Mouse (Mus musculus) limb, embryonic 13.5 days (tissue): Measurements from ENCODE around the gene Hspbp1. TPM values are rescaled to one million over a fixed set of nuclear protein-coding genes. Genes with fewer than 3 reads are reported as not detected.
A peak's percentile ranks its signal among the peaks of the same experiment; 100 is the strongest.

Experiments
- ATAC-seq: fragments of 200-750 bp; cut with Nextera tagmentation; 2 replicates; pipeline ENCODE4 v1.8.0; 2017; ENCODE audit warnings: low read depth, moderate number of reproducible peaks, moderate TSS enrichment; ENCODE audit not compliant: low FRiP score
- H3K27ac ChIP-seq: fragments of 300-500 bp; sonication (generic); 2 replicates; pipeline ENCODE4 v1.5.1; 2015; ENCODE audit warnings: inconsistent platforms, mild to moderate bottlenecking, moderate library complexity
- H3K27me3 ChIP-seq: fragments of 300-500 bp; sonication (generic); 2 replicates; pipeline ENCODE4 v1.6.1; 2015; ENCODE audit warnings: mild to moderate bottlenecking, inconsistent platforms
- H3K36me3 ChIP-seq: fragments of 300-500 bp; sonication (generic); 2 replicates; pipeline ENCODE4 v1.6.1; 2015; ENCODE audit warnings: inconsistent platforms, mild to moderate bottlenecking, moderate library complexity
- H3K4me1 ChIP-seq: fragments of 300-500 bp; sonication (generic); 2 replicates; pipeline ENCODE4 v1.6.1; 2015; ENCODE audit warnings: inconsistent platforms
- H3K4me2 ChIP-seq: fragments of 300-500 bp; sonication (generic); replicated peaks from 2 replicates; pipeline ENCODE4 v1.6.1; 2015; ENCODE audit warnings: inconsistent platforms, mild to moderate bottlenecking, moderate library complexity
- H3K4me3 ChIP-seq: fragments of 300-500 bp; sonication (generic); 2 replicates; pipeline ENCODE4 v1.5.1; 2015; ENCODE audit warnings: moderate library complexity, mild to moderate bottlenecking, inconsistent platforms
- H3K9ac ChIP-seq: fragments of 300-500 bp; sonication (generic); 2 replicates; pipeline ENCODE4 v1.6.1; 2015; ENCODE audit warnings: mild to moderate bottlenecking, inconsistent platforms
- H3K9me3 ChIP-seq: fragments of 300-500 bp; sonication (generic); 2 replicates; pipeline ENCODE4 v1.6.1; 2016; ENCODE audit warnings: inconsistent platforms
- WGBS: fragments of 180-500 bp; shearing (Covaris S2); methylation state at CpG from one replicate; pipeline ENCODE4 v1.1.7; 2015; 5-methylcytosine and 5-hydroxymethylcytosine counted together
- polyA plus RNA-seq: library from polyadenylated mRNA; unstranded; fragments of >200 nt; fragmentation: Nextera tagmentation; extraction: Ambion mirVana; gene quantifications from 2 replicates; pipeline ENCODE4 v1.2.1, GENCODE M21; 2015

The Hspbp1 gene
- polyA plus RNA-seq, 1 experiment from 2014 or later: 95.4 TPM

DNA sequence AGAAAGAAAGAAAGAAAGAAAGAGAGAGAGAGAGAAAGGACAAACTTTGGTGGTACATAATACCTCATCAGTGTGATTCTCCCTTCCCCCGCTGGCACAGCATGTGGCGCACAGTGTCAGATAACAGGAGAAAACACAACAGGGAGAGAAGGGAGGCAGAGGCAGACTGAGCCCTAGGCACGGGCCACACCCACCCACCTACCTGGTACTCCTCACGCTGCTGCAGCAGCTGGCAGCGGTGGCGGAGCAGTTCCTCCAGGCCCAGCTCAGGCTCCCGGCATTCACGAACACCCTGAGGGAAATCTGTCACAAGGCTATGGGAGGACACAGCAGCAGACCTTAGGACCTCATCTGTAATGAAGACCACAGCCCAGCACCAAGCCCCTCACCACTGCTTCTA, 21.7 kb downstream of the Hspbp1 start:
- H3K9me3 ChIP-seq: no peaks in the 10 kb centered on the region
- H3K9ac ChIP-seq: no peak overlapping the region
- no peak overlapping the region for H3K27ac ChIP-seq
- 69% methylated on average over 8 of the region's 8 CpGs for WGBS
- ATAC-seq: no peak
- H3K27me3 ChIP-seq: no peaks in the 10 kb centered on the region
- H3K36me3 ChIP-seq: peaks cover 53% of the 10 kb centered on the region
- no peak overlapping the region for H3K4me2 ChIP-seq
- peaks cover 12% of the 10 kb centered on the region for H3K4me1 ChIP-seq
- no peak overlapping the region for H3K4me3 ChIP-seq

DNA sequence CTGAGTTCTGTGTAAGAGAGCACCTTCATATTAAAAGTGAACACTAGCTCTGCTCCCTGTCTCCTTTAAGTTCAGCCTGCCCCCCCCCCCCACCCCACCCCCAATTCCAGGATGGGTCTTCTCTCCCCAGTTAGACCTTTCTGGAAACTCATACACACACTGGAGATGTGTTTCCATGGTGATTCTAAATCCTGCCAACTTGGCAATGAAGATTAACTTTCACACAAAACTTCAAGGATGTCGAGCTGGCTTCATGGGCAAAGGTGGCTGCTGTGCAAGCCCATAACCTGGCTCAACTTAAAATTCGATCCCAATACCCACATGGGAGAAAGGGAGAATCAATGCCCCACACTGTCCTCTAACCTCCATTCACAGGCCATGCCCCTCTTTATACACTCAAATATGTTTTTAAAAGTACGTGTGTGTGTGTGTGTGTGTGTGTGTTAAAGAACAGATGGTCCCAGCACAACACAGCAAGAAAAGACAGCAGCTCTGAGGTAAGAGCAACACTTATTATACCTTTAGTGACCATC, 24.9 kb downstream of the Hspbp1 start:
- Histone ChIP-seq H3K4me2 (peak overlapping the region; percentile 98), H3K27me3 (no peaks in the 10 kb centered on the region), H3K27ac (peak overlapping the region; percentile 96), H3K4me3 (peak overlapping the region; percentile 87), H3K9me3 (no peaks in the 10 kb centered on the region), H3K9ac (peak overlapping the region; percentile 97), H3K4me1 (peaks cover 42% of the 10 kb centered on the region), H3K36me3 (peaks cover 25% of the 10 kb centered on the region)
- ATAC-seq: no peak
- WGBS: 61% methylated on average over 3 of the region's 3 CpGs

DNA sequence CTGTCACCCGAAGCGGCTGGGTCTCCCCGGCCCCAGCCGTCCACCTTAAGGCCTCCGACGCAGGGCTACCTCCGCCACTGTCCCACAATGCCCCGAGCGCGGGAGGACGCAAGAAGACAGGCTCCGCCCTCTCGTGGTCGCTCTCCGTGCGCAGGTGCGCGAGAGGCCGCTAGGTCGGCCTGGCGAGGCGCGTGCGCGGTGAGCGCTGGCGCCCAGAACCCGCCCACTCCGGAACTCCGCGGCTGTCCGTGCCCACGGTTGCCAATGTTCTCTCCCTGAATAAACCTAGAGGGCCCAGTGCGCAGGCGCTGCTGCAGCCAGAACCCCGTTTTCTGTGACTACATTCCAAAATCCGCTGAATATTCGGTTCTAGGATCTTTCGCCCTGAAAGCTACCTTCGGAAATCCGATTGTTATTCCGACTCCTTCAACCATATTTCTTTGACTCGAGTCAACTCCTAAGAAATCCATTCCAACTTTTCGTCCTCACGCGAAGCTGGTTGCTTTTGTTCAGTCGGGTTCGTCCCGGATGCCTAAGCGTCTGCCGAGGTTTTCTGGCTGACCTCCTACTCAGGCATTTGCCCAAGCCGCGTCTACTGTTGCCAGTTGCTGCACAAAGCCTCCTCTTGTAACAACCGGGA, 25.8 kb downstream of the Hspbp1 start, which contains the start of gene Ppp6r1:
TSS of gene Ppp6r1 (minus strand) at position 108 of the 640 bp plus-strand sequence.
- H3K9ac ChIP-seq: peak within 1 kb of the TSS; percentile 97
- H3K4me2 ChIP-seq: peak within 1 kb of the TSS; percentile 98
- peak within 1 kb of the TSS; percentile 96 for H3K27ac ChIP-seq
- peak; percentile 98 for ATAC-seq
- peaks cover 45% of the 10 kb centered on the region for H3K4me1 ChIP-seq
- peak within 1 kb of the TSS; percentile 87 for H3K4me3 ChIP-seq
- H3K9me3 ChIP-seq: no peaks in the 10 kb centered on the region
- WGBS: under 1% methylated on average over 54 of the region's 54 CpGs
- peaks cover 20% of the 10 kb centered on the region for H3K36me3 ChIP-seq
- no peaks in the 10 kb centered on the region for H3K27me3 ChIP-seq

DNA sequence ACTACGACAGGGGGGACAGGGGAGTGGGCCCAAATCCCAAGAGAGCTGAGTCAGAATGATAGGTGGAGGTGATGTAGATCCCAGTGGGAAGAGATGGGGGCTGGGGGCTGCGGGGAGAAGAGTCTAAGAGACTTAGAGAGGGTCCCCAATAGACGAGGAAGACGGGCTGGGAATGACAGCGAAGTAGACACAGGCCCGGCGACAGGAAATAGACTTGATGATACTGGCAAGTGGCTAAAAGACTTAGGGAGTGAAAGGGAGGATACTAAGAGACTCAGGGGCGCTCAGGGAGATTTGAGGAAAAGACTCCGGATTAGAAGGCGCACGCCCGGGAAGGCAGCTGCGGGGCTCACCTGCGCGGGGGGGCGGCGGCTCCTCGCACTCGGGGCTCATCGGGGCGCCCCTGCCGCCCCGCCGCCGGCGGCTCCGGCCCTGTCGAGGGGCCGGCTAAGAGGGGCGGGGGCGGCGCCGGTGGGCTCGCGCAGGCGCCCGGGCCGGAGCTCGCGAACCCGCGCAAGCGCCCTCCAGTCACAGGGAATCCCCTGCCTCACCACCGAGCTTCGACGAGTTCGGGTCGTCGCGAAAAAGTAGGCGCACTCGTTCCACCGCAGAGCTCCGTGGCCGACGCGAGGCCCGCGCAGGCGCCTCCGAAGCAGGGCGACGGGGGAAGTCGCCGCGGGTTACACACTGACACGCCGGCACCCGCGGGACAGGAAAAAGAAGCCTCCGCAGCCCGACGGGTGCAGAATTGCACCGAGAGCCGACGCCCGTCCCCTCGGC, 26.6 kb downstream of the Hspbp1 start:
- H3K4me2 ChIP-seq: peak overlapping the region; percentile 98
- peak overlapping the region; percentile 96 for H3K27ac ChIP-seq
- peak overlapping the region; percentile 87 for H3K4me3 ChIP-seq
- WGBS: under 1% methylated on average over 63 of the region's 78 CpGs
- no peaks in the 10 kb centered on the region for H3K27me3 ChIP-seq
- peaks cover 20% of the 10 kb centered on the region for H3K36me3 ChIP-seq
- peak overlapping the region; percentile 97 for H3K9ac ChIP-seq
- H3K9me3 ChIP-seq: no peaks in the 10 kb centered on the region
- H3K4me1 ChIP-seq: peaks cover 50% of the 10 kb centered on the region
- ATAC-seq: peak; percentile 70

DNA sequence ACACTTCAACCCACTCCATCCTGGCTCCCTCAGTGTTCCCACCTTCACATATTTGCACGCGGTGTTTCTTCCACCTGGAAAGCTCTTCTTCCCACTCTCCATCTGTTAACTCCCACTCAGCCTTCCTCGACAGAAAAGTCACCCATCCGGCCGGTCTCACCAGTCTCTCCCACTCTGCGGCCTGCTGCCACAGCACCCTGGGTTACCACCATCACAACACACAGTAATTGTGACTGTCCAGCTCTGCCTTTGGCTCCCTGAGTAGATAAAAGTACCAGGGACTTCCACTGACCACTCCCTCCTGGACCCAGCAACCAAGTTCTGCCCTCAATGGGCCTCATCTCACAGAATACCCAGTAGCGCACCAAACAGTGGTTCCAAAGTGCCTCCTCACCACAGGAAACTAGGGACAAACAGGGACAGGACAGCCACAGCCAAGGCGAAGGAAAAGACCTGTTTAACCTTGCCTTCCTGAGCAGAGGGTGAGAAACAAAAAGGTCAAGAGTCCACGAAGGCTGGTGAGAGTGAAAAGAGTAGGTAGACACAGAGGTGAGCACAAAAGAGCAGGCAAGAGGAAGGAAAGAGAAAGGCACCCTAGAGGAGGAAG, 27.2 kb downstream of the Hspbp1 start:
- Histone ChIP-seq H3K9ac (peak overlapping the region; percentile 97), H3K9me3 (no peaks in the 10 kb centered on the region), H3K4me3 (peak overlapping the region; percentile 87), H3K4me2 (peak overlapping the region; percentile 98), H3K27me3 (no peaks in the 10 kb centered on the region), H3K36me3 (peaks cover 21% of the 10 kb centered on the region), H3K27ac (no peak overlapping the region; the same call in 1 of the 2 replicates), H3K4me1 (peaks cover 51% of the 10 kb centered on the region)
- 52% methylated on average over 9 of the region's 9 CpGs for WGBS
- no peak for ATAC-seq

DNA sequence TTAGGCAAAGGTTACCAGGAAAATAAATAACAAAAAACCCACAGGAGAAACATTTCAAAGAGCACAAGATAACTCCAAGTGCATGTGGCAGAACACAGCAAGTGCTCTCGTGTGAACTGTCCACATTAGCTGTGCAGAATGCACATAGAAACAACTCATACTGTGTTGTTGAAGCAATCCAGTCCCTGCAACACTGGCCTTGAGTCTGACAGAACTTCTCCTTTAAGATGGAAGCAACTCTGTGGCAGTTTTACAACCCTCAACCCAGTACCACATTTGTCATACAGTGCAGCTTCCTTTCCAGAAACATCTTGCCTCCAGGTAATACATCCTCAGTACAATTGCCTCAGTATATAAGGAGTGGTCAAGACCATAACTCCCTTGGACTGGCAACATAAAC, 28.1 kb downstream of the Hspbp1 start:
- Histone ChIP-seq H3K27me3 (no peaks in the 10 kb centered on the region), H3K4me2 (peak overlapping the region; percentile 98), H3K9me3 (no peaks in the 10 kb centered on the region), H3K4me3 (peak overlapping the region; percentile 87), H3K9ac (peak overlapping the region; percentile 97), H3K36me3 (peaks cover 19% of the 10 kb centered on the region), H3K27ac (no peak overlapping the region), H3K4me1 (peaks cover 51% of the 10 kb centered on the region)
- WGBS: 67% methylated on average over 1 of the region's 1 CpGs
- no peak for ATAC-seq

DNA sequence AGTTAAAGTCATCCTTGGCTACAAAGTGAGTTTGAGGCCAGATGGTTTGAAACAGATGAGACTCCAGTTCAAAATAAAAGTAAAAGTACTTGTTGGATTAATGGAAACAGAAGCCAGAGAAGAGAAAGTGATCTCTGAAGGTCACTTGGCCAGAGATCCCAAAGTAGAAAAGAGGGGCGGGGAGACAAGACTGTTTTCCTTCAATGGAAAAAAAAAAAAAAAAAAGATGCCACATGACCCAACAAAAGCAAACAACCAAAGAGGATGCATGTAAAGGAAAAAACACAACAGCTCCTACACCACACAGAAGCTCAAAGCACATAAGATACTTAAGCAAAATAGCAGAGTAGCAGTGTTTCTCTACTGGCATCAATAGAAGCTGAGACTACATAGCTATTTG, 29.0 kb downstream of the Hspbp1 start:
- Histone ChIP-seq H3K9ac (no peak overlapping the region), H3K27ac (no peak overlapping the region), H3K4me1 (peaks cover 51% of the 10 kb centered on the region), H3K4me3 (no peak overlapping the region), H3K36me3 (peaks cover 25% of the 10 kb centered on the region), H3K9me3 (no peaks in the 10 kb centered on the region), H3K27me3 (no peaks in the 10 kb centered on the region), H3K4me2 (no peak overlapping the region)
- no peak for ATAC-seq
- 86% methylated on average over 1 of the region's 1 CpGs for WGBS

DNA sequence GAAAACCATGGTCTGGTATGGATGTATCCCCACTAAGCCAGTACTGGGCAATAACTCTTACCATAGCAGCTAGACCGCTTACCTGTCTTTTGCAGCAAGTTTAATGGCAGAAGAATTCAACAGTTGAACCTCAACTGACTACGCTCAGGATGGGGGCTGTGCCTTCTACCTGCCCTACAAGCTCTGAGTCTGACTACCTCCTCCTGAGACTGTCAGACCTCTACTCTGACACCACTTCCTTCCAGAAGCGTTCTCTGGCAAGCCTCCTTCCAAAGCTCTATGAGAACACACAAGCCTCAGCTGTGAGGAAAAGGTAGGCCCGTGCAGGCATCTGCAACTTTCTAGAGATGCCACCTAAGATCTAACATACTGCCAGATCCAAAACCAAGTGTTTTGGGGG, 29.5 kb downstream of the Hspbp1 start:
- Histone ChIP-seq H3K4me1 (peaks cover 47% of the 10 kb centered on the region), H3K36me3 (peaks cover 25% of the 10 kb centered on the region), H3K4me3 (no peak overlapping the region), H3K9ac (no peak overlapping the region), H3K9me3 (no peaks in the 10 kb centered on the region), H3K27ac (no peak overlapping the region), H3K4me2 (no peak overlapping the region), H3K27me3 (no peaks in the 10 kb centered on the region)
- WGBS: 89% methylated on average over 4 of the region's 4 CpGs
- ATAC-seq: no peak

DNA sequence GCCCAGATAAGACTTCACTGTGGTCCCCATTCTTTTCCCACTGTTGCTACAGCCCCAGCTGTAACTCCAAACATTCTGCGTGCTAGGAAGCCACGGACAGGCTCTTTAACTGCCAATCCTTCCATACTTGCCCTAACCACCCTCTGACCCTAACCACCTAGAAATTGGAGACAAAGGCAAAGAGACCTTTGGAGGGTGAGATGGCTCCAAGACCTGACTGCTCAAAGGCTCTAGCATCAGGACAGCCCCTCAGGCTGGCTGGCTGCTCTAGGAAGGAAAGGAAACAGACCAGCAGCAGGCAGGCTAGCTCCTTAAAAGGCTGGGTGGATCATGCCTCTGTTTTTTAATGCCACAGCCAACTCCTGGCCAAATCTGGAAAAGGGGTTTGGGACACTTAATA, 30.6 kb downstream of the Hspbp1 start:
- no peaks in the 10 kb centered on the region for H3K9me3 ChIP-seq
- 94% methylated on average over 2 of the region's 2 CpGs for WGBS
- no peaks in the 10 kb centered on the region for H3K27me3 ChIP-seq
- no peak overlapping the region for H3K4me3 ChIP-seq
- peaks cover 39% of the 10 kb centered on the region for H3K4me1 ChIP-seq
- H3K36me3 ChIP-seq: peaks cover 25% of the 10 kb centered on the region
- no peak overlapping the region for H3K9ac ChIP-seq
- H3K27ac ChIP-seq: no peak overlapping the region
- no peak overlapping the region for H3K4me2 ChIP-seq
- no peak for ATAC-seq

DNA sequence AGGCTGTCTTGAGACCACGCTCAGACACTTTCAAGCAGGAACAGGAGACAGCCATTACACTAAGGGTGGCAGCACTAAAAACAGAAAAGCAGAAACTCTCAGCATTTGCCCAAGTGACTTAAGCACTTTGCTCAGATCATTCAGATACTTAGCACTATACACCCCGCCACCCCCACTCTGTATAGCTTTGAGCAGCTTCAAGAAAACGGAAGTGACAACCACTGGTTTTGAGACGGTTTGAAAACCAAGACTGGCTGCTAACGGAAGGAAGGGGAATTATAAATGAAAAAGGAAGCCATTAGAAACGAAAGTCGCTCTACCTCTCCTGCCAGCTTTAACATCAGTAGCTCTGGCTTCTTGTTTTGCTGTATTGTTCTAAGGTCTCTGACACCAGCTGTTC, 31.1 kb downstream of the Hspbp1 start:
- peaks cover 25% of the 10 kb centered on the region for H3K36me3 ChIP-seq
- H3K4me1 ChIP-seq: peaks cover 39% of the 10 kb centered on the region
- H3K27me3 ChIP-seq: no peaks in the 10 kb centered on the region
- H3K9ac ChIP-seq: no peak overlapping the region
- H3K4me2 ChIP-seq: no peak overlapping the region
- no peak overlapping the region for H3K4me3 ChIP-seq
- ATAC-seq: no peak
- no peaks in the 10 kb centered on the region for H3K9me3 ChIP-seq
- 80% methylated on average over 7 of the region's 7 CpGs for WGBS
- no peak overlapping the region for H3K27ac ChIP-seq

DNA sequence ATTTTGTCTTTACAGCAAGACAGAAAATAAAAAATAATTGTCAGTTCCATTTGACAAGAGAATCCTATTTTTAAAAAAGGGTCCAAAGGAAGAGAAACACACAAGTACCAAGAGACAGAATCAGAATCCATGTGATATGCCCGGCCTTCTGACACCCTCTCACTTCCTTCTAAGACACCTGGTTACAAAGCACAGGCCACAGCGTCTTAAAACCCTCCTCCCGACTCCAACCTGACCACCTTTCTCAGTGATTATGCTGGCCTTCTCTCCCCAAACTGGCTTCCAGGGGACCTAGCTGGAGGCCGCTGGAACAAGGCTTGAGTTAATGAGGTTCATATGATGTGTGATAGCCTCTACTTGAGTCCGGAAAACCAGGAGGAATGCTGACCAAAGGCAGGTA, 31.5 kb downstream of the Hspbp1 start:
- ATAC-seq: no peak
- no peaks in the 10 kb centered on the region for H3K9me3 ChIP-seq
- H3K9ac ChIP-seq: 0 out of 2 replicates have a peak overlapping the region, but pooled peaks have one; percentile 19
- peaks cover 25% of the 10 kb centered on the region for H3K36me3 ChIP-seq
- 62% methylated on average over 5 of the region's 5 CpGs for WGBS
- H3K4me3 ChIP-seq: no peak overlapping the region
- H3K4me1 ChIP-seq: peaks cover 39% of the 10 kb centered on the region
- no peaks in the 10 kb centered on the region for H3K27me3 ChIP-seq
- no peak overlapping the region for H3K27ac ChIP-seq
- H3K4me2 ChIP-seq: no peak overlapping the region

DNA sequence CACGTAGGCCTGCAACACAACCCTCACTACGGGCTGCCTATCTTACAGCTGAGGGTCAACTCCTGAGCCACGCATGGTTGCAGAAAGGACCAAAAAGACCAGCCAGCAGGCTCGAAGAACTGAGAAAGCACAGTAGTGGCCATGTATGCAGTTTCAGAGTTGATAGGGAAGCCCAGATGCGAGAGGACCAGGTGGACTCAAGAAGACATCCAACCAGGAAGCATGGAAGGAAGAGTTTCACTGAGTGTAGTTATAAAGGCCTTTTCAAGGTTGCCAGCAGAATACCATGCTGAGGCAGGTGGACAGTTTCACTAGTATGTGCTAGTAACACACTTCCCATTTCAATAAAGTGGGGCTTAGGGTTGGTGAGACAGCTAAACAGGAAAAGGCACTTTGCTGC, 32.1 kb downstream of the Hspbp1 start:
- H3K4me1 ChIP-seq: peaks cover 35% of the 10 kb centered on the region
- no peak for ATAC-seq
- no peak overlapping the region for H3K4me3 ChIP-seq
- H3K27me3 ChIP-seq: no peaks in the 10 kb centered on the region
- no peak overlapping the region for H3K9ac ChIP-seq
- no peak overlapping the region for H3K4me2 ChIP-seq
- no peak overlapping the region for H3K27ac ChIP-seq
- H3K9me3 ChIP-seq: no peaks in the 10 kb centered on the region
- H3K36me3 ChIP-seq: peaks cover 25% of the 10 kb centered on the region
- 92% methylated on average over 5 of the region's 5 CpGs for WGBS
